Mouse (Mus musculus): ENCODE measurements around the gene Sik2.

Sik2 gene

DNA sequence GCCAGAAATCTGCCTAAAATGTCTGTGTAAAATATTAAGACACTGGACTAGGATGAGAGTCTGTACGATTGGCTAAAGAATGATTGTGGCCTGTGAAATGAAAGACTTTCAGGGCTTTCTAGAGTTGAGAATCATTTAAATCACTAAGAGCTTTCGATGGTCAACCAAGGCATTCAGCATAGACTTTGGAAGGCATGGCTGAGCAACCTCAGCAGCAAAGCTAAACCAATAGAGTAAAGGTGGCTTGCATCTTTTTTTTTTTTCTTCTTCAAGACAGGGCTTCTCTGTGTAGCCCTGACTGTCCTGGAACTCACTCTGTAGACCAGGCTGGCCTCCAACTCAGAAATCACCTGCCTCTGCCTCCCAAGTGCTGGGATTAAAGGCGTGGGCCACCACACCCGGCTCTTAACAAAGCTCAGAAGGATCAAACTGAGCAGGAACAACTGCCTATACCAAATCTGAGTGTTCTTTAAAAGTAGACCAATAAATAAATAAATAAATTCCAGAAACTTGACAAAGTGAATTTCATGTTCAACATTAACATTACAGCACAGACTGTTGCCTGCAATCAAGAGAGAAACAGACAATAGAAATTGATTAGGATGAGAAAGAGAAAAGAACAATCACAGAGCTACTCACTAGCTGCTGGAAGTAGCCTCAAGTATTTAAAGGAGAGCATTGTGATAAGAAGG lies 27.2 kb downstream of the Sik2 start:
- DNase-seq: no peak

GRCm38 (mm10) chr9:50974631-50975030 lies 34.2 kb downstream of the Sik2 start:
- no peak for DNase-seq

DNA sequence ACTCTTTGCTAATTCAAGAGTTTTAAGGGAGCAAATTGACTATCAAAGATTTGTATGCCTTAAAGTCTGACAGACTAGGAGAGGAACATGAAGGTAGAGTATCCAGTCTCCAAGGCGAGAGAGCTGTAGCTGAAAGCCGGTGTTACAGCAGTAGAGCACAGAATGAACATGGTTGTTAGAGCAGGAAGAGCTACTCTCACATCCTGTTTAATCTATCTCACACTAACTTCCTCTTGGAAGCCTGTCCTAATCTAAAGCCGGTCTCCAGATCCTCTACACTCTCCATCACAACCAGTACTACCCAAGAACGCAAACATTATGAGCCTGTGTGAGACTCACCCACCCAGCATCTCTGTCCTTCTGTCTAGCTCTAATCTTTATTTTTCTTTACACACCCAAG lies 38.5 kb downstream of the Sik2 start:
- DNase-seq: no peak

DNA sequence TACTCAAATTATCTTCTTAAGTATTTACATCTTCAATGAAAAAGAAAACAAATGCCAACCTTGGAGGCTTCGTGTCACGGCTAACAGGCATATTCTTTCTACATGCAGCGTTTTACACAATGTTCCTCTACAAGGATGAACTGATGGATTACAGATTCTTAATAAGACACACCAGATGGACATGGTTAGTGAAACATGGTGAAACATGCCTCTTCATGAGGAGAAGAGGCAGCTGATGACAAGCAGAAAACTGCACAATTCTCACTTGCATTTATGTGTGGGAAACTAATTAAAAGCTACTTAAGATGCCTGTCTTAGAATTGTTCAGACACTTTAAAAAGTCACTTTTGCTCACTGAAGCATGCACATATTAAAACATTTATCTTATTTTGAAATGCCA lies 39.6 kb downstream of the Sik2 start:
- DNase-seq: no peak

DNA sequence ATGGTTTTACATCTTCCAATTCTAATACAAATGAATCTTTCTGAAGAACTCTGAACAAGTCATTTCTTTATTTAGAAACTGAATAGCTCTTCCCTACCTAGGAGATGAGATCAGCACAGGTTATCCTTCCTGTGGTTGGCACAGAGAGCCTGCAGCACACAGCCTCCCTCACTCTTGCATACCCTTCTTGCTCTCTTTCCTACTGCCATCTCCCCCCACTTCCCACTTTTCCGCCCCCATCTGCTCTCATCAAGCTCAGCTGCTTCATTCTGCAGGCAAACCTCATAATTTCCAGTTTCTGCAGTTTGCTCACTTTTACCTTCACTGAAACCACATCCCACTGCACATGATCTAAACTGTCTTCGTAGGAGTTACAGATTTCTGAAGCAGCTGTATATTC lies 42.6 kb downstream of the Sik2 start:
- DNase-seq: no peak

DNA sequence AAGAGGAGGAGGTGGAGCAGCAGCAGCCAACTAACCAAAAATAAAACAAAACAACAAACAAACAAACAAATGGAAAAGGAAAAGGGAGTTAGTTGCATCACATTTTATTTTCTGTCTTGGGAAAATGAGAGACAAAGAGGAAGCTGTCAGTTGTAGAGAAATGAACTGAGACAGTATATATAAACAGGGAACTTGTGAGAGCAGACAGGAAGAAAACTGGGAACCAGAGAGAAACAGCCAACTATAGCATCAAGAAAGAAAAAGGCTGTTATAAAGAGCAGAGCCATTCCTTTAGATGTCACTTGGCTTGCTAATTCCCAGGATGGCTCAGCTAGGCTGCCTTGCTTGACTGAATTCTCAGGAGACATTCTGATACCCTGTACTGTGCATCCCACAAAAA lies 43.5 kb downstream of the Sik2 start:
- no peak for DNase-seq

GRCm38 (mm10) chr9:50964911-50965310 lies 44.0 kb downstream of the Sik2 start:
- DNase-seq: no peak

DNA sequence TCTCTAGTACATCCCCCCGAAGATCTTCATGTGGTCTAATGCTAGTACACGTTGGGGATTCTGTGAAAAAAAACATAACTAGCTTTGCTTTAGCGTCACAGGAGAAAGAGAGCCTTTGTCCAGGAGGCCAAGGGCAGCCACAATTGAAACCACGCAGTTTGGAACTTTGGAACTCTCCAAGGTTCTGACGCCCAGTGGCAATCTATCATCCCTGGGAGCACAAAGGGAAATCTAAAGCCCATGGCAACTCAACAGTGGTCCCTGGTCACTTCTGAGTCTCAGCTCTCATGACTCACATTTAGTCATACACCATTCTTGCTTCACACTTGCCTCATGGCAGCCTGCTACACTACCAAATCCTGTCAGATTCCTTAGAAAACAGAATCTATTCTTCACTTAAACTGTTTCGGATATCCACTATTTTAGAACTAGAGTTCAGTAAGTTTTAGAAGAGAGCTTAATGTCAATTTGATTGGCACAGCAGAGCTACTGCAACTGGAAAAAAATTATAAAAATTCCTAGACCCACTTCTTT lies 50.9 kb downstream of the Sik2 start:
- DNase-seq: no peak

- no peak for DNase-seq
Observed at GRCm38 (mm10) chr9:50955176-50955575, 53.7 kb downstream of the Sik2 start.

DNA sequence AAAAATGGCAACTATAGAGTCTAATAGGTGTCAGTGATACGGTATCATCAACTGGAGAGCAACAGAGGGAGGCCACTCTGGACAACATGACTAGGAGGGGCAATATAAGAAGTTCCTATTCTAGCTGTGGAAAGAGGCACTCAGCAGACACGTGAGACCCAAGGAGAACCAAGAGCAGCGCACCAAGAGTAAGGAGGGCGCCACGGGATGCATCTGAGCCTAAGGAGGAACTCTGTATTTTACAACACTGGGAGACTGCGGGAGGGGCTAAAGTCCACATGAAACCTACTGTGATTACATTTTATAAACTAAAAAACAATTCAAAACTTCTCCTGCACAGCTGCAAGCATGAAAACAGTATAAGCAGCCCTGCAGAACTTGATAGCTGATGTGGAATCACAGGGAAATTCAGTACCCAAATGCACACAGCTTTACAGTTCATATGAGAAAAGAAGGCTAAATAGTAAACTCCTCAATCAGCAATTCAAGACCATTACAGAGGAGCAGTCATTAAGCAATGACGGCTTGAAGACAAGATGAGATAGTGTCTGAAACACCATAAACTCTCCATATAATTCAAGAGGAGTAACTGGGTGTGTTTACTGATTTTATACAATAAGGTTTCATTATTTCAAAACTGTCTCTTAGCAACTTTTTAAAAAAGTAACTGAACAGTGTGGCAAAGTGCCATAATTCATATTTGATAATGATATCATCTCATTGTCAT lies 60.6 kb downstream of the Sik2 start:
- no peak for DNase-seq

GRCm38 (mm10) chr9:50946338-50946737 lies 62.5 kb downstream of the Sik2 start:
- DNase-seq: no peak

- no peak for DNase-seq
Observed at GRCm38 (mm10) chr9:50944826-50945225, 64.0 kb downstream of the Sik2 start.

DNA sequence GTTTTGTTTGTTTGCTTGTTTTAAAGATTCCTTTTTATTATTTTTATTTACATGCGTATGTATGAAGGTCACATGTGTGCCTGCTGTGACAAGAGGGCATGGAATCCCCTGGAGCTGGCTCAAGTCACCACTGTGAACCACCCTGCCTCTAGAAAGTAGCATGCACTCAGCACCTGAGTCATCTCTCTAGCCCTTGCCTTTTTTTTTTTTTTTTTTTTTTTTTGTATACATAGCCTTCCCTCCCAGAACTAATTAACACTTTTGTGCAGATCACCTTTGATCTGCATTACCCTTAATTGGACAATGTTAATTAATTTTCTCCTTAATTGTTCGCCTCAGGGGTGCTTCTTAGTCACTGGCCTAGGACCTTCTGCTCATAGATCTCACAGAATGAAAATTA lies 66.2 kb downstream of the Sik2 start:
- no peak for DNase-seq

DNA sequence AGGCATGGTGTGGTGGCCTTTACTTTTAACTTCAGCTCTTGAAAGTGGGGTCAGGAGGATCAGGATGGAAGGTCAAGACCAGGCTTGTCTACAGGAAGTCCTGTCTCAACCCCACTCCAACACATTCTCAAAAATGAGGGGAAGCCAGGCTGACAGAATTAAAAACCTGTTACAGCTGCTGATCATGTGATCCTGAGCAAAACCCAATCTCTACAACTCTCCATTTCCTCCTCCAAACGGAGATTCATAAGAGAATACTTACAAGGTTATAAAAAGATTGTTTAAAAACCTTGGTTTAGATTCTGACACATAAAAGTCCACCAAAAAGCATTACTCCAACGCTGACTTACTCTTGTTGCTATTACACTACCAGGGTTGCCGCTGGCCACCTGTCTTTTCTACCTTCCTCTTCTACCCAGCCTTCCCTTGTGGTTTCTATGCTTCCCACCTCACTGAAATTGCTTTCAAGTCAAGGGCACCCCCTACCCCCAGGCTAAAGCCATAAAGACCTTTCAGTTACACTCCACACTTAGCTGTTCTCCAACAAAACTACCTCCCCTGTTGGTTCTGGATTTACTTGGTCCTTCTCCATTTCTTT lies 67.0 kb downstream of the Sik2 start:
- DNase-seq: no peak

GRCm38 (mm10) chr9:50929986-50930385 lies 78.9 kb downstream of the Sik2 start:
- no peak for DNase-seq

DNA sequence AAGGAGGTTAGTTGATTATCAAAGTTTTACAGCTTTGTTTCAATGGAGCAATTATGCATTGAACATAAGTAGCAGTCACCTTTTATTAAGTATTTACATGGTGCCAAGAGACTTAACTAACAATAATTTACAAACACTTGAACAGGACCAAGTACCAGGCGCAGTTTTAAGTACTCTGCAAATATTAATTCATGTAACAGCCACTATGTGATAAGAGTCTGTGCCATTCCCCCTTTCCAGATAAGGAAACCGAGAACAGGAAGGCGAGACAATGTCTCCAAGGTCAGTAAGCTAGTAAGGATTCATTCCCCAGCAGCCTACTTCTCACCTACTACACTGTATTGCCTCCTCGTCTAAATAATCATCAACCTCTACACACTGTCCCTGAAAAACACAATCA lies 83.1 kb downstream of the Sik2 start:
- DNase-seq: no peak

DNA sequence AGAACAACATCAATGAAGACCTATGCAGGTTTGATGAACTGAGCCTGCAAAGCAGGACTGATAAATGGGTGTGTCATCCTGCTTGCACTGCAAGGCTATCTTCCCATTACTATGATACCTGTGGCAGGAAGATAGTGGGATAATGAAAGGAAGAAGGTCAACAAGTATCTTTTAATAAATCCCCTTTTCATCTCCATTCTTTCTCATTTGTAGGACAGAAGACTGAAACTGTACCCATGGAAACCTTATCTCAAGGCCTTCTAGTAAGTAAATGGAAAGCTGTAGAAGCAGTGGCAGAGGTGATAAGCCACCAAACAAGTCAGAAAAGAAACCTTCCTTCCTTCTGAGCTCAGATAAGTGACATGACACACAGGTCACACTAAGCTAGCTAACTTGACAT lies 84.4 kb downstream of the Sik2 start:
- no peak for DNase-seq

GRCm38 (mm10) chr9:50922363-50923153 lies 86.3 kb downstream of the Sik2 start:
- no peak for DNase-seq

GRCm38 (mm10) chr9:50920933-50921895 lies 87.7 kb downstream of the Sik2 start:
- no peak for DNase-seq

- no peak for DNase-seq
Observed at GRCm38 (mm10) chr9:50919554-50919953, 89.3 kb downstream of the Sik2 start.

- DNase-seq: no peak
Observed at GRCm38 (mm10) chr9:50918131-50918530, 90.7 kb downstream of the Sik2 start.

Measured in cerebellum, postnatal 36 days (tissue).